Mouse (Mus musculus) thymus, adult 18-20 months (tissue): ENCODE data around the gene 1700025G04Rik.
A peak's percentile ranks its signal among the peaks of the same experiment; 100 is the strongest.

Experiments
- DNase-seq, 2 experiments: peaks; one replicate each; pipeline ENCODE4 v3.0.0; 2022; ENCODE audit warnings: mixed read lengths in 2 of 2

1700025G04Rik gene

DNA sequence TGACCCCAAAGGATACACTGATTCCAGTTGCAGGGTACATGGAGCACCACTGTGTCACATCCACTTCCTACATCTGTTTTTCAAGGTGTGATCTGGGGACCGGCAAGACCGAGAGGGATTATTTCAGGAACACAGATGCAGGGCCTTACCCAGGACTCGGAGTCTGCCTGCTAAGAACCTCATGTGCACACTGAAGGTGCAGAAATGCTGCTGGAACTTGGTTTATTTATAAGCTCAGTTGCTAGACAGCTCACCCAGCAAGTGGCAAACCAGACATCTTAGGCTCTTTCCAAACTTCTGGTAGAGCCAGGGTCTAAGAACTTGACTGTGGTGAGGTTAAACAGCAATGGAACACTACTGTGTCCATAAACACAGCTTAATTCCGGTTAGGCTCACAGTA is 61.2 kb downstream of the 1700025G04Rik start:
- DNase-seq, result no peak

DNA sequence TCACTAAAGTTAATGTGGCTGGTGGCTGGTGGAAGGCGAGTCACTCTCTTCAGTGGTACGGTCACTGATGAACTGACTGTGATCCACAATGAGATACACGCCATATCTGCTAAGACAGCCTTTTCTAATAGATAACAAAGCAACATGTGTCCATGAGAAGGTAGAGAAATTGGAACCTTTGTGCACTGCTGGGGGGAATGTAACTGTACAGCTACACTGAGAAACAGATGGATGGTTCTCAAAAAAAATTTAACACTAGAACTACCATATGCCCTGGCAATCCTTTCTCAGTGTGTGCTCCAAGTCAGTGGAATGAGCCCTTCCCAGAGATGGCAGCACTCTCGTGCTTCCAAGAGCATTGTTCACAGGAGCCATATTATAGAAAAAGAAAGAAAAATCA is 63.2 kb downstream of the 1700025G04Rik start:
- no peak for DNase-seq

DNA sequence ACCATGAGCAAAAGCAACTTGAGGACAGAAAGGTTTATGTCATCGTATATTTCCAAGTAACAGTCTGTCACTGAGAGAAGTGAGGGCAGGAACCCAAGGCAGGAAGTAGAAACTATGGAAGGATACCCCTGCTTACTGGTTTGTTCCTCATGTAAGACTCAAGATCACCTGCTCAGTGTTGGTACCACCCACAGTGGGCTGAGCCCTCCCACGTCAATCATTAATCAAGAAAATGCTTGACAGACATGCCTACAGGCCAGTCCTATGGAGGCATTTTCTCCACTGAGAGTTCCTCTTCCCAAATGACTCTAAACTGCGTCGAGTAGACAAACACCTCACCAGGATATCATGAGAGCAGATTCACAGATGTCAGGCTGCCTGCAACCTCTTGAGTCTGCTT is 64.6 kb downstream of the 1700025G04Rik start:
- no peak for DNase-seq

DNA sequence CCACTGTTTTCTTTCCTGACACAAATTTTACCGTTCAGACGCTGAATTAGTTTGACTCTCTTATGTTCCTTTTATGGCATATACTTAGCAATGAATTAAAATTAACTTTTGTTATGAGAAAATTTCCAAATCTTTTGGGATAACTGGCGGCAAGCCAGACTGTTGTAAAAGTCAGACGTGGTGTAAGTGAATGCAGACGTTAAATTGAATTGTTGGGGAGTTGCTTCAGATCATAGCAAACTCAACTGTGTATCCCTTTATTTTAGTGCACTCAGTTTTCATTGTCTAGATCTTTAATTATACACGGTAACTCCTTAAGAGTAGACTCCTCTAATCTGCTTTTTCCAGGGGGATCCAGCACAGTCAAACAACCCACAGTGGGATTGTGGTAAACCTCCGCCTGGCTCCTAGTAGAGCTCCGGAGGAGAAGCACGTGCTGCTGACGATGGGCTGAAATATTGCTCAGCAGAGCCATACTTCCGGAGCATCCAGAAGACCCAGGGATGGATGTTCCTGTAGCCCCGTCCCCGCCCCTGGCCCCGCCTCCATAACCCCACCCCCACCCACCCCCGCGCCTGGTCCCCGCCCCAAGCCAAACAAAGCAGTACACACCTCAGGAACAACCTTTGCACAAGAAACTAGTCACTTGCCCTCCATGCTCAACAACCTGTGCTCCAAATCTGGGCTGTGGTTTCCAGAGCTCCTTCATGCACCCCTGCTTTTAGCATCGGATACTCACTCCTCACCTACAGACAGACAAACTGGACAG is 65.7 kb downstream of the 1700025G04Rik start:
- no peak for DNase-seq

DNA sequence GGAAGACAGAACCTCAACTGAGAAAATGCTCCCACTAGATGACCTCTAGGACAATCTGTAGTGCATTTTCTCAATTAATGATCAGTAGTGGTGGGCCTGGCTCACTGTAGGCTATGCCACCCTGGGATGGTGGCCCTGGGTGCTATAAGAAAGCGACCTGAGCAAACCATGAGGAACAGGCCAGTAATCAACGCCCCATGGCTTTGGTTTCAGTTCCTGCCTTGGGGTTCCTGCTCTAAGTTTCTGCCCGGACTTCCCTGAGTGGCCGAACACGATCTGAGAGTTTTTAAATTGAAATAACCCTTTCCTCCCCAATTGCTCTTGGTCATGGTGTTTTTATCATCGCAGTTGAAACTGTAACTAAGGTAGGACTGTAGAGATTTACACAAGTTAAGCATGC is 69.1 kb downstream of the 1700025G04Rik start:
- DNase-seq, result no peak

DNA sequence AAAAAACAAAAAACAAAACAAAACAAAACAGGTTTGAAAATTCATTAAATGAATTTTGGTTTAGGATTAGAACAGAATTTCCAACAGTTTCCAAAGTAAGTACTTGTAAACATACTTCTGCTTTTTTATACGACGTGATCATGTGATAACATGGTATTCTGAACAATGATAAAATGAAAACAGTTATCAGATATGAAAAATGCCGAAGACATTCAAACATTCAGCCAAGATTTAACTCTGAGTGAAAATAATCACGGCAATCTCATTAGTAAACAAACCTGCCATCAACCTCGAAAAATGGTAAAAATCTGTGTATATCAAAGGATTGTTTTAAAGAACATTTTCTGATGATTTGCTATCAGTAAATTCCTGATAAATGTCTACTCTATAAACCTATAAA is 69.9 kb downstream of the 1700025G04Rik start:
- no peak for DNase-seq

DNA sequence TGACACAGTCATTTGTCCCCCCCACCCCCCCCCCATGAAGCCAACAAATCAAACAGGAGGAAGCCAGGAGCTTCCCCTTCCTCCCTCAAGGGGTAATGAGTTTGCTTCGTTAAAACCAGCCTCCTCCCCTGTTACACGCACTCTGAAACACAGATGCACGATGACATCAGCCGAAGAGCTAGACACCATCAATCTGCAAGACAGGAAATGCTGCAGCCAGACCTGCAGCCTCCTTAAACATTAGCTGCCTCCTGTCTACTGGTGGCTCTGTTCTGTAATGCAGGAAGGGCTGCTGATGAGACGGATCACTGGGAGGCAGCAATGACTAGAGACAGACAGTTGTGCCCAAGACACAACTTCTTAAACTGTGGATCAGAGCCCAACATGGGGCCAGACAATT is 70.7 kb downstream of the 1700025G04Rik start:
- peak in 1 of 2 experiments; percentile 32 for DNase-seq

DNA sequence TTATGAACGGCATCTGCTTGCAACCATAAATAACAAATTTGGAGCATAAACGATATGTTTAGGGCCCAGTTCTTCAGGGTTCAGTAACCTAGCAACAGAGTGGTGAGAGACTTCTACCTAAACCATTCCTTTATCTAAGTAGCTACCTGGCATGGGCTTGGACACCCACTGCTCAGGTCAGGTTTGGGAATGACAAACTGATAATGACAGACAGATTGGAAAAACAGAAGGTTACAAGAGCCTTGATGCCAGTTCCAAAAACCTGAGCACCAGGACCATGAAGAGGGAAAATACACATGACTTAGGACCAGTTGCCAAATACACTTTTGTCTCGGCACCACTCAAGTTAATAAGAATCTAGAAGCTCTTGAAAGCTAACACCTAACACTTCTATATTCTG is 71.6 kb downstream of the 1700025G04Rik start:
- DNase-seq, result no peak

DNA sequence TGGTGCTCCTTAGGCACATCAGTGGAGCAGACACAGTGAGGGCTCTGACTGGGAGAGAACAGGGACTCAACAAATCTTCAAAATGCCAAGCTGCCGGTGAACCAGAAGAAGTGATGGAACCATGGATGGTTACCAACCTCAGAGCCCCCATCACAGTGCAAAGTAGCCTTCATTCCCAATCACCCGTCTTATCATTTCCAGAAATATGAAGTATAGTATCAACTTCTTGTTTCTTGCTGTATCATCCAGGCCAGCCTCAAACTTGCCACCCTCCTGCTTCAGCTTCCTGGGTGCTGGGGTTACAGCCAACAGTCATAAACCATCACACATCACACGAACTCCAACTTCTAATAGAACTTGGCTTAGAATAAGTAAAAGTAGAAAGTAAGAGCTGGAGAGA is 73.3 kb downstream of the 1700025G04Rik start:
- DNase-seq, result no peak

DNA sequence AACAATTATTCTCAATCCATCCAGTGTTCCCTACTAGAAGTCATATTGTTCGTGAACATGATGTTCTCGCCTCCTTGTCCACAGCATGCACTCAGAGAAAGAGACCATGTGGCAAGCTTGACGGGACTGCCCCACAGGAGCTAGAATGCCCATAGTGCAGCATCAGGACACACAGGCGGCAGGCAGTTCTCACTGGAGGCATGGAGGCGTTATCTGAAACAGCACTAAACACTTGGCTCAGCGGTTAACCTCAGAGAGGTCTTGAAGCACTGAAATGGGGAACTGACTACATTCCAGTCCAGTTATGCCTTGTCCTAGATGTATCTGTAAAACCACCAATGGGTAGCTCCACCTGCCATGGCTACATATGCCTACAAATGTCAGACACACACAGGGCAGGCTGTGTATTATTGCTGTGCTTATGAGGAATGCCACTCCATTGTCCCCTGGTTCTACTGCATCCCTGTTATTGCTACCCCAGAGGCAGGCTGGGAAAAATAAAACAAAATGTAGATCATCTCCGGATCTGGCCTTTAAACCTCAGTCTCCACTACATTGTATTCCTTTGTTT is 74.3 kb downstream of the 1700025G04Rik start:
- no peak for DNase-seq

DNA sequence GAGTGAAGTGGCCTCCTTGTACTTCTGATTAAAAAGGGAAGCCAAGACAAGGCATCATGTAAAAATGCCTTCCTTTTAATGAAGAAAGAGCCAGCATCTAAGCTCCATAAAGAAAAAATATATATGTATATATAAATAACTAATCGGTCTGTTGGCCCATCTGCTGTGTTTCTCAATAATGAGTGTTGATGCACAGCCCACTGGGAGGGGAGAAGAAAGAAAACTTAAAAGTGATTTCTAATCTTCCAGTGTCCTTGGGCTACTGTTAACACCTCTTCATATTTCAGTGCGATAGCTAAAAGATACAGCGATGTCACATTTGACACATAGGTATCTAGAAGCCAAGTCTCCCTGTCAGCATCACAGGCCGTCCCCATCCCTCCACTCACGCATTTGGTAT is 78.2 kb downstream of the 1700025G04Rik start:
- no peak for DNase-seq

DNA sequence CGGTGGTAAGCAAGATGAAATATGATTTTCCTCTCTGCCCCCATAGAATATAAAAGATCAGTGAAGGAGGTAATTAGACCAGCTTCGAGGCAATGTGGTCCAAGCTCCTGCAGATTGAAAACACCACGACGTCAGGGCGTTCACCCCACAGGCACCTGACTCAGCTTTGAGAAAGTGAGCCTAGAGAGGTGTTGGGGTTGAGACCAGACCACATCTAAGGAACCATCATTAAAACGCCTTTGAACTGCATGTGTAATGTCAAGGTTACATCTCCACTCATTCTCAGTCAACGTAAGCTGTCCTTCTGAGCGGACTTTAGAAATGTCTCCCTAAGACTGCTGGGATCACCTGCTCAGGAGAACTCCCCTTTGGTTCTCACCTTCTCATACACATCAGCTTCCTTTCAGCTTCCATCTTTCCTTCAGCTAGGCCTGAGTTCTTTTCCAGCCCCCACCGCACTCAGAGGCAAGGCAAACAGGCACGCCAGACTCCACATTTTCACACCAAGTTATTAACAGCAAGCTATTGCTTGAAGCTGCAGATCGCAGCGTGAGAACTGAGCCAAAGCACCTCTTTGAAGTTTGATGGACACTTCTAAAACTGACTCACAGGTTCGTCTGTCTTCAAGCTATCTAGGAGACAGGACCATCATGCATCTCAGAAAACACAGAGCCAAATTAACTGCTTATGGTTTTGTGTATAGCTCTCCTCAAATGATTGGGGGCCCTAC is 79.5 kb downstream of the 1700025G04Rik start:
- no peak for DNase-seq

DNA sequence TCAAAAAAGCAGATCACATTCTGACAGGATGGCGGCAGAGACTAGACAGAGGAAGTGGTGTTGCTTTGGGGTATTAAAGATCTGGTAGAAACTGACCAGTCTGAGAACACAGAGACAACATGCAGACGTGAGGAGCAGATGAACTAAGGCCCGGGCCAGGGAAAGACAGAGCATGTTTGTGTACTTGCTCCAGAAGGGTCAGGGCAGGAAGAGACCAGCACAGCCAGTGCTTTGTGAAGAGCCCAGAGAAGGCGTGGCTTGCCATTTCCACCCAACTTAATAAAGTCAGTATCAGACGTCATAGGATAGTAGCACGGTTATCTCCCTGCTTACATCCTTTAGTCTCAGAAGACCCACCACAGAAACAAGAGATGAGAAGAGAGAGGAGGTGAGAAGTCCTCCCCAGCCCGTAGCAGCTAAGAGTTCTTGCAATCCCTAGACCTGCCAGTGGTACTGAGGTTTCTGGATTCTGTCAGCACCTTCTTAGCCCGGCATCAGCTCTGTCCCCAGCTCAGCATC is 81.4 kb downstream of the 1700025G04Rik start:
- no peak for DNase-seq

DNA sequence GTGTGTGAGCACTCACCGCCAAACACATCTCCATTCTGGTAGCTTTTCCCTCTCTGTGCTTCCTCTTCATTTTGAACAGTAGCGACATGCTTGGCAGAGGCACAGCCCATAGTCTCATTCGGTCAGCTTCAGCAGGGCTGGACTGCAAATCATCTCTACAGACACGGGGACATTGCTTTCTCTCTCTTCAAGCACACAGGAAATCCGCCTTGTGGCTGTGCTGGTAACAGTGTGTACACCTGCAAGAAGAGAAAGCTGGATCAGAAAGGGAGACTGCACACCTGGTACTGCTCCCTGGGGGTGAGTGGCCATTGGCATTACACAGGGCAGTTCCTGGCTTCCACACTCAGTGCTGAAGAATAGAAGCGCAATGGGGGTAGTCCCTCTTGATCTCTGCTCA is 83.4 kb downstream of the 1700025G04Rik start:
- DNase-seq, result peak in 1 of 2 experiments; percentile 28

DNA sequence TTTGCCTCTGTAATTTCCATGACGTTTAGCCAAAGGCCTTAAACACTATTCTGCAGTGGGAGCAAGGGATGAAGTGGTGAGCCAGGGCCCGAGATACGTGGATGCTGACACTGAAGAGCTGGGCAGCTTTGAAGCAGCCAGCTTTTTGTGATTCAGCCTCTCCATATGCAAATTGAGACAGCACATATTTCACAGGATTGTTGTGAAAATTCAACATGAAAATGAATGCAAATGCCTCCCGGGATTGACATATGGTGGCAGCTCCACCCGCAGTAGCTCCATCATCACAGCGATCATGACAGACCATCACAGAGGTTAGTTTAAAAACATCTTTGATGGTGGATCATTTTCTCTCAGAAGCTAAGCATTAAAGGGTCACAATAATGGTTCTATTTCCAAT is 85.4 kb downstream of the 1700025G04Rik start:
- DNase-seq, result no peak

DNA sequence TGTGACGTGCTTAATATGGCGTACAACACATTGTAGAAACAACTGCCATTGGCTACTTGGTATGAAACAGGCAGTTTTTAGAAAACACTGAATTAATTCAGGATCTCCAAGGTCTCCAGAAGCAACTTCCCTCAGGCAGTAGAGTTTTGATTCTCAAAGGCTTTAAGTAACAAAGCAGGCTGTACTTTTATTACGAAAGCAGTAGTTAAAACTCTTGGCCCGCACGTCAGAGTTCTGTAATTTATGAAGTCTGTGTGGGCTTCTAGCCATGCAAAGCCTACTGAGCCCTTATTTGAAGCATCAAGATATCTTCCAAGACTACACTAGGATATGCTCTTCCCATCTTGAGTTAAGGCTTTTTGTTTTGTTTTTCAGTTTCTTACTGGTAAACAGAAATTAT is 89.5 kb downstream of the 1700025G04Rik start:
- no peak for DNase-seq

DNA sequence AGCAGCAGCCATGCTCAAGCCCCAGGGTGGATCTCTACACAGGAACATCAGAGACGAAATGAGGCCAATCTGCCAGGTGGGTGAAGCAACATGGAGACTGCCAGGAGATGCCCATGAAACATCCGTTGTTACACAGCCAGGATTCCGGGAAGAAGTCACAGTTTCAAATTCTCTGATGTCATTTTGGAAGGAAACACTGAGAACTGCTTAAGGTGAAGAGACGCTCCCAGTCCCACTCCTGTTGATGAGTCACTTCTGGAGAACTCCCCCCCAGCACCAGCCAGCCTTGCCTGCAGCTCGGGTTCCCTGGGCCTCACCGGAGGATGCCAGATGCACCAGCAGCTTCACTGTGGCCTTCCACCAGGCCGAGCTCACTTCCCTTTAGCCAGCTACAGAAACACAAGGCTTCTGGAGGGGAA is 90.5 kb downstream of the 1700025G04Rik start:
- no peak for DNase-seq

DNA sequence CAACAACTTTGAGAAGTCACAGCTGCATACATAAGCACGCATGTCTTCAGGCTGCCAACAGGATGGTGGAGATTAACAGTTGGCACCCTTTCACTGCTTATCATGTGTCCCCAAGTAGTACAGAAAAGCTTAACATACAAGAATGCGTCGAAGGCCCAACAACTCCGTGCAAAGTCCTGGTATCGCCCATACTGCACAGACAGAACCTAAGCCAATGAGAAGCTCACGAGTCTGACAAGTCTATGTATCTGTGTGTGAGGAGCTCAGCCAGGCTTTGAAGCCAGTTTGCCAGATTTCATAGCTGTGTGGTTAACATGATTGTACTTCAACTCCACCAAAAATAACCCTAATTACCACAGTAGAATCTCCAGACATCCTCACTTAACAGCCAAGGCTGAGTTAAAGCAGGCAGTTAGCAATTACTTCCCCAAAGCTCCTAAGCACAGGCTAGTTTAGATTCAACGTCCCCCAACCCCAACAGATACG is 91.2 kb downstream of the 1700025G04Rik start:
- DNase-seq, result no peak

DNA sequence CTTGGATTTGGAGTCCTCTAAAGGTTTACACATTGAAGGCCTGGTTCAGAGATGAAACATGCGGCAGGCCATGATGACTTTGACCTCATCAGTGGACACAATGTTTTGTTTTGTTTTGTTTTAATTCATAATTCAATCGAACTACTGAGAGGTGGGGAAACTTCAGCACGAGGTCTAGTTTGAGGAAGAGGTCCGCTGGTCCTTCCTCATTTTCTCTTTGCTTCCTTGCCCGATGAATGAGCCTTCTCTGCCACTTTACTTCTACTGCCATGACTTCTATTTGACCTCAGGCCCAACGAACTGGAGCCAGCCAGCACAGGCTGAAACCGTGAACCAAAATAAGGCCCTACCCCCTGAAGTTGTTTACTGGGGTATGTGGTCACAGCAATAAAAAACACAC is 92.3 kb downstream of the 1700025G04Rik start:
- DNase-seq, result no peak

DNA sequence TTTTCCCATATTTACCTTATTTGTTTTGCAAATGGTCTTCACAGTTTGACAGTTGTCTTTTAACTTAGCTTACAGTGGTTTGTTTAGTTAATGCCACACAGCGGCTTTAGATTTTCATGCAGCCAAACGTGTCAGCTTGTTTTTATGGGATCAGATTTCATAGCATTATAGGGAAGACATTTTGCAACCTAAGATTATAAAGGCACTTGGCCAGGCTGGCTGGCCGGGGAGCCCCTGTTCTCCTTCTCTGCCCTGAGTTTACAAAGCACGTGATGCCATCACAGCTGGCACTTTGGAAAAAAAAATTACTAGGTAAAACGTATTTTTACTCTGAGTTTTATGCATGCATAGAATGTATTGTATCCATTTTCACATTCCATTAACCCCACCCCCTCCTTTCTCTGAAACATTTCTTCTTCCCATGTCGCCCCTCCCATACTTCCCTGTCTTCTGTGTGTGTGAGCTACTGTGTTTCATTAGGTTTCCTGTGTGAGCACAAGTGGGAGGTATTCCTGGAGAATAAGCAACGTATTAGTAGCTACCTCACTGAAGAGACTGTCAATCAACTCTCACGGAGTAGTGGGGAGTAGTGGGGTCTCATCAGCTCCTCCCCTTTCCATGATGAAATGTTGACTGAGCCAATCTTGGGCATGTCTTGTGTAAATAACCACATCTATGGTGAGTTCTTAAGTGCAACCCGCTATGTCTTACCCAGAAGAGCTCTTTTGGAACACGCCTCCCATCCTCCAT is 93.8 kb downstream of the 1700025G04Rik start:
- no peak for DNase-seq

DNA sequence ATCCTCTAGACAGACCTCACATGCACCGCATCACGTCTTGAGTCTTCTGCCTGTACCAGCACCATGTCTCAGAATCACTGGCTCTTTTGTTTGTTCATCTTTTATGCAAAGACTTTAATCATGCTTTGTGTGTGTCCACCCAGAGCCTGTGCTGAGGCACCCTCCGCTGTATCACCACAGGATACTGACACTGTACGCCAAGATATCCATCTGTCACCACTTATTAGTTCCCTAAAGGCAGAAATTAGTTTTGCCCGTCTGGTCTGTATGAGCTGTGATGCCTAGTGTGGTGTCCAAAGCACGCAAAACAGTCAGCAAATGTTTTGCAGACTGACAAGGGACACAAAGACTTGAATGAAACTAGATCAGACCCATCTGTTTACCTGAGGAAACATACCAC is 95.7 kb downstream of the 1700025G04Rik start:
- DNase-seq, result no peak

DNA sequence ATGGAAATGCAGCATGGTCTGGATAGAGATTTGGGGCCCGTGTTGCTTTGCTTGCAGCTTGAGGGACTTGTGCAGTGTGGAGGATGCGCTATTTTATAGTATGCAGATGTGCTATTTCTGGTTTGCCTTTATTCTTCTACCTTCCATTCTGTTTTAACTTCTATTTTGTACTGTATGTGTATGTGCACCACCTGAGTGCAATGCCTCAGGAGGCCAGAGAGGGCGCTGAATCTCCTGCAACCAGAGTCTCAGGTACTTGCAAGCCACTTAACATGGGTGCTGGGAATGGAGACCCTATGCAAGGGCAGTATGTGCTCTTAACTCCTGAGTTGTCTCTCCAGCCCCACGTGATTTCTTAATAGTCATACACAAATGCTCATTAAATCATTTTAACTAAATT is 98.4 kb downstream of the 1700025G04Rik start:
- no peak for DNase-seq

DNA sequence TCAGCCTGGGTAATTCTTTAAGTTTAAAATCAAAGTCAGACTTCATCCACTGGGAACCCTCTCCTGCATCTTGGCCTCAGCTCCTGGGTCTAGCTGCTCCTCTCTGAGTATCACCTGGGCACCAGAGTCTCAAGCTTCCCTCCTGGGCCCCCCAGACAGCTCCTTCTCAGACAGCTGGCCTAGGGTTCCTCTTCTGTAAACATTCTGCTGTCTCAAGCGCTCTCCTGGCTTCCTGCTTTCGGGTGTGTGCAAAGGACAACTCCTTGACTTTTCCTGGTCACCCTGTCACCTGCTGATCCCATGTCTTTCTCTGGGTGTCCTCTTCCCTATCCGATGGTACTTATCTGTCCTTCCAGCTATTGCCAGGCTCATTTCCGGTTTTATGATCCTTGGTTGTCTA is 99.3 kb downstream of the 1700025G04Rik start:
- no peak for DNase-seq
